Mouse (Mus musculus) forebrain, embryonic 13.5 days (tissue): ENCODE measurements around the gene Nobox. TPM values are rescaled to one million over a fixed set of nuclear protein-coding genes. Genes with fewer than 3 reads are reported as not detected.

Experiments
- ATAC-seq: fragments of 200-750 bp; cut with Nextera tagmentation; 2 replicates; pipeline ENCODE4 v1.8.0; 2017
- H3K27ac ChIP-seq: fragments of 300-500 bp; sonication (generic); 2 replicates; pipeline ENCODE4 v1.5.1; 2015; ENCODE audit warnings: inconsistent platforms, mild to moderate bottlenecking, moderate library complexity
- H3K27me3 ChIP-seq: fragments of 300-500 bp; sonication (generic); 2 replicates; pipeline ENCODE4 v1.6.1; 2015; ENCODE audit warnings: mild to moderate bottlenecking, inconsistent platforms
- H3K36me3 ChIP-seq: fragments of 300-500 bp; sonication (generic); 2 replicates; pipeline ENCODE4 v1.6.1; 2015; ENCODE audit warnings: mild to moderate bottlenecking, inconsistent platforms; ENCODE audit not compliant: poor library complexity, severe bottlenecking
- H3K4me1 ChIP-seq: fragments of 300-500 bp; sonication (generic); 2 replicates; pipeline ENCODE4 v1.6.1; 2015; ENCODE audit warnings: inconsistent platforms
- H3K4me2 ChIP-seq: fragments of 300-500 bp; sonication (generic); 2 replicates; pipeline ENCODE4 v1.6.1; 2015; ENCODE audit warnings: inconsistent platforms, mild to moderate bottlenecking, moderate library complexity
- H3K4me3 ChIP-seq: fragments of 300-500 bp; sonication (generic); 2 replicates; pipeline ENCODE4 v1.5.1; 2015; ENCODE audit warnings: mild to moderate bottlenecking, inconsistent platforms
- H3K9ac ChIP-seq: fragments of 300-500 bp; sonication (generic); 2 replicates; pipeline ENCODE4 v1.6.1; 2015; ENCODE audit warnings: mild to moderate bottlenecking, inconsistent platforms
- H3K9me3 ChIP-seq: fragments of 300-500 bp; sonication (generic); replicated peaks from 2 replicates; pipeline ENCODE4 v1.6.1; 2016; ENCODE audit warnings: inconsistent platforms
- WGBS: fragments of 180-500 bp; shearing (Covaris S2); methylation state at CpG from one replicate; pipeline ENCODE4 v1.1.7; 2015; 5-methylcytosine and 5-hydroxymethylcytosine counted together
- polyA plus RNA-seq: library from polyadenylated mRNA; unstranded; fragments of >200 nt; fragmentation: Nextera tagmentation; extraction: Ambion mirVana; gene quantifications from 2 replicates; pipeline ENCODE4 v1.2.1, GENCODE M21; 2015

The Nobox gene
- polyA plus RNA-seq, 1 experiment from 2014 or later: not detected

- Histone ChIP-seq H3K9me3 (no peaks in the 10 kb centered on the region), H3K27ac (no peak within 1 kb of the TSS)
- under 1% methylated on average over 37 of the region's 48 CpGs for WGBS
Observed at GRCm38 (mm10) chr6:43265363-43266041, 43.9 kb downstream of the Nobox start, which contains the start of gene Arhgef5. TSS of gene Arhgef5 (plus strand) at chr6:43265582.

DNA sequence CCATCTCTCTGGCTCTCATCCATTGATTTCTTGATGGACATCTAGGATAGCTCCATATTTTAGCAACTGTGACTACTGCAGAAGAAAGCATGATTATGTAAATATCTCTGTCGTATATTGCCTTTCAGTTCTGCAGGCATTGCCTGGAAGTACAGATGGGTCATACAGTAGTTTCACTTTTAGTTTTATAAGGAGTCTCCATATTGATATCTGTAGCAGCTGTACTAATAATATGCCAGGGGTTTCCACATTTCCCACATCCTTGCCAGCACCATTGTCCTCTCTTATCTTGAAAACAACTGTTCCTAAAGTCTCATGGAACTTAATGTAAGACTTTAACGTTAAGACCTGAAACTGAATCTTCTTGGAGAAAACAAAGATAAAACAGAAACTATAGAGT lies 48.6 kb downstream of the Nobox start:
- no peaks in the 10 kb centered on the region for H3K36me3 ChIP-seq
- 74% methylated on average over 2 of the region's 2 CpGs for WGBS
- ATAC-seq: no peak

More at GRCm38 (mm10) chr6:43265363-43266041, 43.9 kb downstream of the Nobox start, which contains the start of gene Arhgef5:
- H3K4me2 ChIP-seq: peak within 1 kb of the TSS; percentile 80
- peak within 1 kb of the TSS; percentile 60 for H3K9ac ChIP-seq
- peak within 1 kb of the TSS; percentile 48 for H3K4me3 ChIP-seq
- no peaks in the 10 kb centered on the region for H3K36me3 ChIP-seq
- peak; percentile 72; the same call in 1 of the 2 replicates for ATAC-seq
- H3K4me1 ChIP-seq: peaks cover 15% of the 10 kb centered on the region
- H3K27me3 ChIP-seq: peaks cover 31% of the 10 kb centered on the region

DNA sequence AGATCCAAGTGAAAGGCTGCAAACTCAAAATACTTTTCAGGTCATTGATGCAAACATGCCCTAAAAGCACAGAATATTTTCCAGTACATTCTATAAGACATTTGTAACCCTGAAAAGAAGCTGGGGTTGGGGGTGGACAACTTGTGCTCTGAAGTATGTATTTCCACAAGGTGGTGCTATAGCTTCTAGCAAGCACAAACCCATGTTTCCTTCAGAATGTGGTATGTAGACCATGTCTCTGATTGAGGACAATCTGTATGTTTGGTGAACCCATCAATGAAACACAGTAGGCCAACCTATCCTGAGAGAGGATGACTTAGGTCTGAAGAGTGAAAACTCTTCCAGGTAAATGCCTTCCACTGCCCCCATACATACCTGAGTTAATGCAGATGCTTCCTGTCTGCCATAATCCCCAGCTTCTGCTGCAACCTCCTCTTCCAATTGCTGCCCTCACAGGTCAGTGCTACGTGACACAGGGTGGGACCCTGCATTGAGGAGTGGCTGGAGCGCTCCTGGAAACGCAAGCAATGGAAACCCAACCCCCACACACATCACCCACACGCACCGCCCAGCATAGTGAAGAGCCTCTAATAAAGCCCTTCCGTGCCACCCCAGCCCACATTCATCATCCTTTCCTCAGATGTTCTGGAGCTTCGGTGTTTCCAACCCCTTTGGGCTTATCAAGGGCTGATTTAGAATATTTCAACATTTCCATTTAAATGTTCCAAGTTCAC lies 55.0 kb downstream of the Nobox start:
- H3K27ac ChIP-seq: no peak overlapping the region
- no peak overlapping the region for H3K4me2 ChIP-seq
- H3K9me3 ChIP-seq: no peaks in the 10 kb centered on the region
- H3K4me1 ChIP-seq: no peaks in the 10 kb centered on the region
- no peaks in the 10 kb centered on the region for H3K27me3 ChIP-seq
- no peak overlapping the region for H3K4me3 ChIP-seq
- 69% methylated on average over 7 of the region's 7 CpGs for WGBS
- H3K9ac ChIP-seq: no peak overlapping the region
- no peaks in the 10 kb centered on the region for H3K36me3 ChIP-seq
- ATAC-seq: no peak

More for the DNA sequence above, 48.6 kb downstream of the Nobox start:
- Histone ChIP-seq H3K9ac (no peak overlapping the region), H3K4me2 (no peak overlapping the region), H3K27me3 (peaks cover 17% of the 10 kb centered on the region), H3K4me3 (no peak overlapping the region), H3K9me3 (no peaks in the 10 kb centered on the region), H3K27ac (no peak overlapping the region), H3K4me1 (peaks cover 6% of the 10 kb centered on the region; the same call in 1 of the 2 replicates)

Other genes with a start within 250 kb of the Nobox start
- not detected in 2 replicates for gene Olfr441, start 203.2 kb downstream of the Nobox start, polyA plus RNA-seq
- gene Olfr237-ps1, start 163.0 kb downstream of the Nobox start, polyA plus RNA-seq: not detected in 2 replicates
- gene Olfr437, start 146.3 kb downstream of the Nobox start, polyA plus RNA-seq: not detected in 2 replicates
- not detected in 2 replicates for gene Olfr13, start 137.4 kb downstream of the Nobox start, polyA plus RNA-seq
- gene Olfr435, start 112.4 kb downstream of the Nobox start, polyA plus RNA-seq: not detected in 2 replicates
- not detected in 2 replicates for gene Olfr434, start 96.5 kb downstream of the Nobox start, polyA plus RNA-seq
- not detected in 2 replicates for gene Olfr47, start 78.0 kb downstream of the Nobox start, polyA plus RNA-seq
- 1.5 and 2.4 TPM in 2 replicates for gene Arhgef5, start 44.0 kb downstream of the Nobox start, polyA plus RNA-seq